Mouse (Mus musculus) frontal cortex, postnatal 10 days (tissue): Measurements from ENCODE around the gene Grik3.
"Not testable (repeated sequence)": the region's sequence is repeated elsewhere in the genome, so short reads cannot be mapped to it uniquely, and the experiment has no call there.

Experiments
- DNase-seq, 2 experiments: peaks; one replicate each; pipeline ENCODE4 v3.0.0; 2022; ENCODE audit warnings: low spot score in 2 of 2, mixed read lengths in 1 of 2

Grik3 gene

DNA sequence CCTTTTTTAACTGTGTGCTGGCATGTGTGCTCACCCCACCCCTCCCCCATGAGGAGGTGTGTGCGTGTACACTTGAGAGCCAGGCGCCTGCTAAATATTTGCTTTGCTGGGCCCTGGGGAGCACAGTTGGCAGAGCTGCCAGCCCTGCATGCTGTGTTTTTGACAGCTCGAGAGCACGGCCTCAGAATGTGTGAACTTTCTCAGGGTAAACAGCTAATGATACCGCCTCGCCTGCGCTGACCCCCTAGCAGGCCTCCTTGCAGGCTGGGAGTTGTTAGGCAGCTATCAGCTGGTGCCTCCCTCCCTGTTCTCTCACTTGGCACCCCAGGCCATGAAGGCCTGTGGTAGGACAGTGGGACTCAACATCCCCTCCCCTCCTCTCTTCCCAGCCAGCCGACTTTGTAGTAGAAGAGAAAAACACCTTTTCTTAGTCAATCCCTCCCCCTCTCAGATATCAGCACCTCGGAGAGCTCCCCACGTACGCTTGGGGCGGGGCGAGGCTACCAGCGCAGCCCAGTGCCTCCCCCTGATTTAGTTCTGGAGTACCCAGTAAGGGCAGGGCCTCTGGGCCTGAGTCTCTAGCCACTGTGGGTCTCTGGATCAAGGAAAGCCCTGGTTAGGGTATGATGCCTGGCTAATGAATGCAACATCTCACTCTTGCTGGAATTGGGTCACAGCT lies 99.9 kb downstream of the Grik3 start:
- DNase-seq, result no peak

GRCm38 (mm10) chr4:125592663-125593062 lies 102.2 kb downstream of the Grik3 start:
- DNase-seq, result no peak

GRCm38 (mm10) chr4:125595011-125595410 lies 104.5 kb downstream of the Grik3 start:
- no peak for DNase-seq

DNA sequence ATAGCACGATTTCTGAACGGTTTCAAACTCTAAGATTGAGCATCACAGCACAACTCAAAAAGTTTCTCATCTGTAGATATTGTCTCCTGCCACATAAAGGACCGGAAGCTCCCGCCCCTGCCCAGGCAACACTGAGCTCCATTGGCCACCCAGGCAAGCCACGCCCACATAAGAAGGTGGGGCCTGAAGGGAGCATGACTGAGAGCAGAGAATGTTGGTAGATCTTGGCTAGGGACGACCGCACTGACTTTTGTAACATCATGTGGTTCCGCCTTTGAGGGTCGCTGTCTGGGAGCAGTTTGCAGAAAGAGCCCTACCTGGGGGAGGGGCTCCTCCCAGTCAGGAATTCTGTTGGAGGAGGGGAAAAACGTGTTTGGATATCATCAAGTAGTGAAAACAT lies 108.2 kb downstream of the Grik3 start:
- DNase-seq, result no peak

GRCm38 (mm10) chr4:125599510-125600005 lies 109.1 kb downstream of the Grik3 start:
- no peak for DNase-seq

DNA sequence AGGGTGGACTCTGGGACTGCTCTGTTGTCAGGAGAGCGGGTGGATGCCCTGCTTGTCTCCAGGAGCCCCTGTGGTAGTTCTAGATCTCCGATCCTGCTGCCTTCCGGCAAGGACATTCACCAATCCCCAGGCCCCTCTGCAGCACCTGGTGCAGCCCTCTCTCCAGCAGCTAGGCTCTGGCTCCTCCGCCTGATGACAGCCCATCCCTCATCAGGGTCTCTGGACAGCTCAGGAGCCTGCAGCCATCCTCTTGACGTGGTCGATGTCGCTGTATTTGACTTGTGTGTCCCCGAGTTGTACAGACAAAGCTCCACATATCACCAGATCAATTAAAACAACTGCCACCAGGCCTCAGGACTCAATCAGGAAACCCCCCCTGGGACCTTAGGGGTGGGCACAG lies 110.1 kb downstream of the Grik3 start:
- no peak for DNase-seq

DNA sequence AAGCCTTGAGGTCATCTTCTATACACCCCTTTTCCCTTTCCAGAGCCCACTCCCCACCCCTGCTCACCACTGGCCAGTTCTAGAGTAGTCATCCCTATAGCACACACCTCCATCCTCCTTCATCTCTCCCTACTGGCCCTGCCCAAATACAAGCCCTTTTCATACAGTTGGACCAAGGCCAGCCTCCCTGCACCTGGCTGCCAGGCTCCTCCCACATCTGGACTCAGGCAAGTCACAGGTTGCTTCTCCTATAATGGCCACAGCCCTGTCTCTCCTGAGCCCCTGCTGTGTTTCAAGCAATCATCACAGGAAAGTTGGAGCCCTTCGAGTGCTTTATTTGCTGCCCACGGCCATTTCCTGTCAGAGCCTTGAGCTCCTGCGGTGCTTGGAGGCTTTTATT lies 110.8 kb downstream of the Grik3 start:
- DNase-seq, result no peak

- no peak for DNase-seq
These were observed 114.0 kb downstream of the Grik3 start for GRCm38 (mm10) chr4:125604494-125604893.

DNA sequence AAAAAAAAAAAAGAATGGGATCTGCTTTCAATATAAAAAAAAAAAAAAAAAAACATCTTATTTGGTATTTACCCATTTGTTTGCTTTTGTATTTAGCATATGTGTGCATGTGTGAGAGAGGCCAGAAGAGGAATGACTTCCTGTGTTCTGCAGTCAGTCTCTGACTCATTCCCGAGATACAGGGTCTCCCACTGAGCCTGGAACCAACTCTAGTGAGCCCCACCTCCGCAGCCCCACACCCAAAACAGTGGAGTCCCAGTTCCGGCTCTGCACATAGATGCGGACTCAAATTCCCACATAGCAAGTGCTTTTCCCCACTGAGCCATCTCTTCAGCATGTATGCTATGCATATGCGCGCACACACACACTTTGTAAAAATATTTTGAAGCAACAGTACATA lies 115.6 kb downstream of the Grik3 start:
- no peak for DNase-seq

DNA sequence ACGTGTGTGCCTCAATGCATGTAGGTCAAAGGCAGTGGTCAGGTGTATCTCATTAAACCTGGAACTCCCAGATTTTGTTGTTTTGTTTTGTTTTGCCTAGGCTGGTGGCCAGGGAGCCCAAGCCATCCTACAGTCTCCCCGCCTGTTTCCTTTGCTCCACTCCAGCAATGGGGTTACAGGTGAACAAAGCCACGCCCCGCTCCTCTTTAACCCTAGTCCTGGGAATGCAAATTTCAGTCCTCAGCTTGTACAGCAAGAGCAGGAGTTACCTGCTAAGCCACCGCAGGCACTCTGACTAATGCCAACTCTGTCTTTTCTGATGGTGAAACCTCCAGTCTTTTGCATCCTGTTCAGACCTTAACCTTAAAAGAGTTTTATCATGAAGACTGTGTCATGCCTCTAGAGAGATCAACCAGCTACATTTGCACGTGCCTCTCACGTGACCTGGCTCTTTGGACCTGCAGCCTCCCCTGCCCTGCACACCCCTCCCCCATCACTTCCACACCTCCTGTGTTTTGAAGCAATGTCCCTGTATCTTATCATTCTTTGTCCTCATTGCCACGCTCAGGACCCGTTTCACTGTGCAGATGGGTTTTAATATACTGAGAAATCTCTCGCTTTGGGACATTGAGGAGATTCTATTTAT lies 117.0 kb downstream of the Grik3 start:
- no peak for DNase-seq

- DNase-seq, result not testable (repeated sequence)
These were observed 118.4 kb downstream of the Grik3 start for GRCm38 (mm10) chr4:125608896-125609295.

DNA sequence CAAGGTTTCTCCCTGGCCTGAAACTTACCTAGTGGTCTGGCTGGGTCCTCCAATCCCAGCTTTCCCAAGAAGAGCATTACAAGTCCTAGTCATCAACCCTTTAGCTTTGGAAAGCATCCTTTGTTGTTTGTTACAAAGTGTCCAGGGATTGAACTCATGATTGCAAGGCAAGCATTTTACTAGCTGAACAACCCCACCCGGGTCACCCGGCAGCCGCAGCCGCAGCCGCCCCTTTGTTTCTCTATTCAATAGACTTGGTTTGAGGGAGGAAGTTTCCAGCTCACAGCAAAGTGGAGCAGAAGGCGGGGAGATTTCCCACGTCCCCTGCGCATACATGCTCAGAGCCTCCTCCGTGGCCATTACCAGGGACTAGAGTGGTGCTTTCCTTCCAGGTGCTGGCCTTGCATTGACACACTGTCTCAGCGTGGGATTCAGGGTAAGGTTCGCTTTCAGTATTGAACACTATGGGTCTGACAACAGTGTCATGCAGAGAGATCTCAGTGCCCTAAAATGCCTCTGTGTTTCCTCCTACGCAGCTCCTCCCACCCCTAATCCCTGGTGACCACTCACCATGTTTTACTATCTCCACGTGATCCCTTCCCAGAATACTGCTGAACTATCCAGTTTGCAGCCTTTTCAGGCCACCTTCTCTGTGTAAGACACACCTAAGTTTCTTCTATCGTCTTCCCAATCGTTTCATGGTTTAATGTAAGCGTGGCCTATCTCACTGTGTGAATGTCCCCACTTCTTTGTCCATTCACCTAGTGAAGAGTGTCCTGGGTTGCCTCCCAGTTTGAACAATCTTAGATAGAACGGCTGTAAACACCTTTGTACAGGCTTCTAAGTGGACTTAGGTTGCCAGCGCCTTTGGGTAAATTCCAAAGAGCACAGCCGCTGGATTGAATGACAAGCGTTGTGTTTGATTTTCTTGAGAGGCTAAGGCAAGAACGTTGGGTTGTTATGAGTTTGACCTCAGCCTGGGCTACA lies 119.1 kb downstream of the Grik3 start:
- DNase-seq, result no peak

- no peak for DNase-seq
These were observed 127.4 kb downstream of the Grik3 start for GRCm38 (mm10) chr4:125617851-125618250.

- no peak for DNase-seq
These were observed 128.2 kb downstream of the Grik3 start for GRCm38 (mm10) chr4:125618524-125619320.

GRCm38 (mm10) chr4:125624885-125625678 lies 134.6 kb downstream of the Grik3 start:
- DNase-seq, result no peak

DNA sequence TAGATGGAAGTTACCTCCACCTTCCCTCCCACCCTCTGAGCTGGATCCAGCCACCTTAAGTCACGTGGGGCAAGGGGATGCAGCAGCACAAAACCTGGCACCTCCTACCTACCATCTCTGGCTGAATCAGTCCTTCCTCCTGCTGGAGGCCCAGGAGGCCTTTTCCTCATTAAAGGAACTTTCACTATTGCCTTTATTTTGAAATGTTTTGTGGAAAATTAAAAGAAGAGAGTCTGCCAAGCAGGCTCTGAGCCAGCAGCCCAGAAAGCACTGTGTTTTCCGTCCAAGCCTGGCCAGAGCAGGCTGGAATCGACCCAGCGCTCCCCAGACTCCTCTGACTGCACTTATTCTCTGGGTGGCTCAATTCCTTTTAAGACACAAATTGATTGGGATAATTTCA lies 139.0 kb downstream of the Grik3 start:
- no peak for DNase-seq

DNA sequence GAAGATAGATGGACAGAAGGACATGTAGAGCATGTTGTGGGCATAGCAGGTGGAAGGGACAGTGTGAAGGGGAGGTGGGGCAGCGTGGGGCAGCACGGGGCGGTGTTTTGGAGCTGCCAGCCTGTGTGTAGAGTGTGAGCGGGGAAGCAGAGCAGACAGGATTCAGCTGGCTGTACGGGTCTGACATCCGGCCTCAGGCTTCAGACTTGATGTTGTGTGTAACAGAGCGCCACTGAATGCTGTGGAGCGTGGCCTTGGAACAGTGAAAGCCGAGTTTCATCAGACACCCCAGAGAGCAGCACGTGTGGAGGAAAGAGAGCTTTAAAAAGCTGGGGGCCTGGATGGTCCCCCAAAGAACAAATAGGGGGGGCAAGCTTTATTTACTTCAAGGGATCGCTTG lies 144.5 kb downstream of the Grik3 start:
- DNase-seq, result no peak

DNA sequence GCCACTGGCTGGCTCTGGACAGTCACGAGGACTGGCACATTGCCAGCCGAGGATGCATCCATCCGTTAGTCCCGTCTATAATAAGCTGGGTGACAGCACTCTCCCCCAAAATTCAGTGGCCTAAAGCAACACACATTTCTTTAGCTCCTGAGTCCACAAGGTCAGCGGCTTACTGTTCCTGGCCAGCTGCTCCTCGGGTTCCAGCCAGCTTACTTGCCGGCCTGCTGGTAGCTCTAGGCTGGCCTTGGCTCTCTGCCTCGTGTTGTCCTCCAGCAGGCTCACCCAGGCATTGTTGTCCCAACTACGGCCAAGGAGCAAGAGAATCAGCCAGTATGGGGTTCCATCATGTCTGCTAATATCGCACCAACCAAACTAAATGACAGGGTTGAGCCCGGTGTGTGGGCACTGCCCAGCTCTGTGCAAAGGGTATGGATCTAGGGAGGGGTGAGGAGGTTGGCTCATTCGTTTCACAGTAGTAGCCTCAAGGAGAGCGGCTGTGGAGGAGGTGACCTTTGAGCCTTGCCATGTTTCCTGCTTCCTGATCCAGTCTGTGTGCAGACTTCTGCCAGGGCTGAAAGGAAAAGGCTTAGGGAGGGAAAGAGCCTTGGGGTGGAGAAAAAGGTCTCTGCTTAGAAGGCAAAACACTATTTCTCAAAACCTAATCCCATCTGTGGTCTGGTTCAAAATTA lies 146.3 kb downstream of the Grik3 start:
- no peak for DNase-seq

- DNase-seq, result no peak
These were observed 146.9 kb downstream of the Grik3 start for GRCm38 (mm10) chr4:125637364-125637763.

GRCm38 (mm10) chr4:125640520-125640919 lies 150.0 kb downstream of the Grik3 start:
- no peak for DNase-seq
